ENCODE assay signal across 8 mouse cellular contexts in genomic region chr2:167924803-167925604, GRCm38 (mm10). TPM values are rescaled to one million over a fixed set of nuclear protein-coding genes. Genes with fewer than 3 reads are reported as not detected.
DNase-seq lines count a peak whose midpoint lies in the region; ATAC-seq and TF ChIP-seq lines count a peak whose summit lies in the region.

No protein-coding gene starts in this region.

- H3K79me2 ChIP-seq in C2C12 (ENCODE audit: control insufficient read depth, insufficient read depth), result no peaks in the 10 kb centered on the region

- peak overlapping the region; percentile 82 for H3K27ac ChIP-seq in brown adipose tissue, adult 24 weeks (replicated peaks; ENCODE audit: low read depth, low read length)
- peak overlapping the region; percentile 68 for H3K27ac ChIP-seq in heart, embryonic 12.5 days (ENCODE audit: poor library complexity, severe bottlenecking)
- peak overlapping the region; percentile 89 for H3K27ac ChIP-seq in kidney, embryonic 16.5 days (ENCODE audit: low read length)

- H3K36me3 ChIP-seq in C2C12 (ENCODE audit: control insufficient read depth, insufficient read depth), result no peaks in the 10 kb centered on the region
- no peaks in the 10 kb centered on the region for H3K36me3 ChIP-seq in heart, embryonic 12.5 days
- no peaks in the 10 kb centered on the region for H3K36me3 ChIP-seq in kidney, embryonic 16.5 days (ENCODE audit: insufficient read depth, low read length)

- H3ac ChIP-seq in C2C12 (ENCODE audit: control insufficient read depth, insufficient read length, low read depth), result peak overlapping the region; percentile 8

- H3K4me3 ChIP-seq in C2C12 (ENCODE audit: insufficient read depth, poor library complexity, severe bottlenecking), result no peak overlapping the region
- peak overlapping the region; percentile 66 for H3K4me3 ChIP-seq in brown adipose tissue, adult 24 weeks (ENCODE audit: insufficient read depth, low read depth, low read length)
- peak overlapping the region; percentile 45 for H3K4me3 ChIP-seq in heart, embryonic 12.5 days
- peak overlapping the region; percentile 50 for H3K4me3 ChIP-seq in kidney, embryonic 16.5 days (ENCODE audit: low read length)

- H3K27me3 ChIP-seq in C2C12 (ENCODE audit: control insufficient read depth, insufficient read depth, insufficient read length), result no peaks in the 10 kb centered on the region
- H3K27me3 ChIP-seq in heart, embryonic 12.5 days (replicated peaks), result no peaks in the 10 kb centered on the region
- H3K27me3 ChIP-seq in kidney, embryonic 16.5 days (ENCODE audit: insufficient read depth, low read length), result no peaks in the 10 kb centered on the region

- WGBS in heart, embryonic 12.5 days, result 3% methylated on average over 29 of the region's 29 CpGs
- 1% methylated on average over 29 of the region's 29 CpGs for WGBS in kidney, embryonic 16.5 days

- no peak for TF ChIP-seq CTCF in C2C12 (IDR thresholded peaks at IDR 0.05; ENCODE audit: control insufficient read depth, insufficient read depth, insufficient read length)

- no peaks in the 10 kb centered on the region for H3K9me3 ChIP-seq in heart, embryonic 12.5 days (replicated peaks)
- H3K9me3 ChIP-seq in kidney, embryonic 16.5 days (ENCODE audit: low read length), result no peaks in the 10 kb centered on the region

- H3K4me2 ChIP-seq in heart, embryonic 12.5 days, result peak overlapping the region; percentile 75
- H3K4me2 ChIP-seq in kidney, embryonic 16.5 days (replicated peaks; ENCODE audit: low read depth, low read length), result peak overlapping the region; percentile 81

- peak; percentile 54; the same call in 1 of the 2 replicates for ATAC-seq in heart, embryonic 12.5 days (ENCODE audit: insufficient number of reproducible peaks, low FRiP score)
- ATAC-seq in kidney, embryonic 16.5 days (ENCODE audit: low FRiP score, low TSS enrichment), result peak; percentile 69

- H3K9ac ChIP-seq in heart, embryonic 12.5 days, result peak overlapping the region; percentile 69
- peak overlapping the region; percentile 68 for H3K9ac ChIP-seq in kidney, embryonic 16.5 days (replicated peaks; ENCODE audit: low read length)

- no peaks in the 10 kb centered on the region; the same call in 1 of the 2 replicates for H3K4me1 ChIP-seq in brown adipose tissue, adult 24 weeks (ENCODE audit: control insufficient read depth, insufficient read depth, insufficient read length, low read length)
- peaks cover 12% of the 10 kb centered on the region for H3K4me1 ChIP-seq in heart, embryonic 12.5 days (replicated peaks)
- H3K4me1 ChIP-seq in kidney, embryonic 16.5 days (ENCODE audit: insufficient read depth, low read length), result peaks cover 9% of the 10 kb centered on the region; the same call in 1 of the 2 replicates

- no peaks in the 10 kb centered on the region for H3K79me3 ChIP-seq in C2C12 (ENCODE audit: low read depth)

- peak; percentile 98 for DNase-seq in fat pad, adult 2 months (ENCODE audit: extremely low read depth, low read depth, low spot score)
- DNase-seq in liver, result peak; percentile 84
- peak; percentile 92 to 98 for DNase-seq in monocyte, adult 2 months (ENCODE audit: low read depth in 1 of 2, low spot score in 2 of 2)
- DNase-seq in spleen, postnatal 14 days (ENCODE audit: low spot score in 2 of 2), result peak; percentile 68 to 69

TF ChIP-seq in C2C12, 6 proteins besides CTCF, POLR2A, EP300 and RAD21:
- TF ChIP-seq USF1 (IDR thresholded peaks at IDR 0.05; ENCODE audit: low read depth) (peak; percentile 79), MYOD1 (IDR thresholded peaks at IDR 0.05; ENCODE audit: control insufficient read depth, insufficient read length, low read depth) (no peak), MYOG (IDR thresholded peaks at IDR 0.05; ENCODE audit: control insufficient read depth, extremely low read depth, insufficient read length) (no peak), FOSL1 (IDR thresholded peaks at IDR 0.05; ENCODE audit: insufficient read depth, low read length, poor library complexity, severe bottlenecking) (no peak), MAX (IDR thresholded peaks at IDR 0.05) (no peak), CEBPB (IDR thresholded peaks at IDR 0.05; ENCODE audit: low read depth) (no peak)

RNA-seq across cellular contexts. Expression of gene Ptpn1, which starts 6.9 kb away (rescaled TPM):
- 64.6 TPM for polyA plus RNA-seq in C2C12 (2012; fragmentation: generic; extraction: Trizol)
- 7.6 and 16.2 TPM in 2 replicates for polyA plus RNA-seq in brown adipose tissue, adult 24 weeks (2012; ENCODE audit: insufficient read depth, insufficient read length, missing spikeins)
- polyA plus RNA-seq in heart, embryonic 12.5 days (2016; fragmentation: Nextera tagmentation; extraction: Ambion mirVana), result 59.5 and 63.3 TPM in 2 replicates
- 56.7 and 60.0 TPM in 2 replicates for polyA plus RNA-seq in kidney, embryonic 16.5 days (2015; fragmentation: Nextera tagmentation; extraction: Ambion mirVana)
